Mouse (Mus musculus) CD4-positive, CD25-positive, alpha-beta regulatory T cell, adult 4 months (primary cell): ENCODE measurements around the gene Zfp729b. TPM values are rescaled to one million over a fixed set of nuclear protein-coding genes. Genes with fewer than 3 reads are reported as not detected.

ENCODE experiments used
- ATAC-seq: one replicate; pipeline ENCODE4 v1.8.0; 2017
- polyA plus RNA-seq, 2 experiments: library from polyadenylated mRNA; unstranded; fragments of 100-300 nt; shearing (Covaris generic); gene quantifications; one replicate each; pipeline ENCODE4 v1.2.1; 2017

Gene Zfp729b
- 1 to 10 TPM; 7.5 to 9.8 TPM for polyA plus RNA-seq

- peak; percentile 88 for ATAC-seq
Measured at GRCm38 (mm10) chr13:67609066-67609876, at the start of gene Zfp729b. Gene Zfp729b, minus strand, starts transcription at chr13:67609707.

DNA sequence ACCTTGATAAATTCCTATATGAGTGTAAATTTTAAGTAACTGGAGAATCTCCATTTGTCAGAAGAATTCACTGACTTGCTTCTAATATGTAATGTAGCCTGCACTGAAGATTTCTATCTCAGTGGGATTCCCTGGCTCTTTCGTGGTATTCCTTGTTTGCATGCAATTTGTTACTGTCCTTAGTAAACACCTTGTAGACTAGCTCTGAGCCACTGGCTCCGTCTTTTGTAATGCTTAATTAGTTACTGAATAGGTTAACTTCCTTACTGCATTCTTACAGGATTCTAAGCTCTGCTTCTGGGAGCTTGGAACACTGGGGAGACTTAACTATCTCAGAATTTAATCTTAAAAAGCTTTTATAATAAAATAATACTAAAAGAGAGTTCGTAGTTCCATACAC lies 43.0 kb upstream of the Zfp729b start:
- no peak for ATAC-seq

- ATAC-seq: peak; percentile 99
Measured at GRCm38 (mm10) chr13:67637294-67638007, 27.9 kb upstream of the Zfp729b start, which contains the start of the genes Gm49345 and Zfp729a. Gene Gm49345, minus strand, starts transcription at chr13:67637769. Gene Zfp729a, minus strand, starts transcription at chr13:67637791.

GRCm38 (mm10) chr13:67610108-67610507 lies 601 bp upstream of the Zfp729b start:
- ATAC-seq: peak; percentile 7

DNA sequence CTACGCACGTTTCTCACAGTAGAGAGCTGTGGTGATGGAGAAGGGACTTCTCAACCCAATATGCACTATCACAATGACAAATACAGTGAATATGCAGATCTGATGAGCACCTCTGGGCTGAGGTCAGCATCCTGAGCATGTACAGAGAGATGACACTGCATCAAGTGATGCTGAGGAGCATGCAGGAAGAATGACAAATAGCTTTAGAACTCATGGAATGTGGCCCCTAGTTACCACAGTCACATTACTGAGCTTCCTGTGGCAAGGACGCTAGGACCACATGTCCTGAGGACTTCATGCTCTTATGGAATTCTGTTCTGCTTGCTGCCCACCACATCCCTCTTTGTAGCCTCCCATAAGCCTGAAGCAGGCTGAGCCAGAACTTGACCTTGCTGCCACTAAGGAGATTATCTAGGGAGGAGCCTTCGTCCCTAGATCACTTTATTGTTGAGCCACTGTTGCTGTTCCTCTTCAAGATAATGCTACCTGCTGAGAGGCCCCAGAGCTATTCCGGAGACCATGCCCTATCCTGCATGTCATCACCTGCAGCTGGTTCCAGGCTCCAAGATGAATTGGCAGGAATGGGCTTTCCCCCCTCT lies 36.8 kb downstream of the Zfp729b start:
- no peak for ATAC-seq

DNA sequence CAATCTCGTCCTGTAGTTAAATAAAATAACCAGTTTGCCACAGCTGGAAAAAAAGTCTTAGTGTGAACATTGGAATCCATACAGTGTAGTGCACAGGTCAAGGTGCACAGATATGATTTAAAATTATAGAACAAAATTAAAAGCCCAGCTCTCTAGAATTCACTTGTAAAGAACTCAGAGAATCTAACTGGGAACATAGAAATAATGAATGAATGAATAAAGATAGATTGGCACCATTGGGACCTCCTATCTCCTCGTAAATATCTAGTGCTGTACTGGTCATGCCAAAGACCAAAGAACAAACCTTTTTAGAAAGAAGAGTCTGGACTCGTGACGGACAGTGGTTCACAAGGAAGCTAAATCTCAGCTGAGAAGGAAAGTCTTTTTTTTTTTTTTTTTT lies 55.8 kb downstream of the Zfp729b start, which contains the start of gene Zfp748:
Zfp748 (minus strand) TSS at position 101 of the 400 bp plus-strand sequence.
- no peak for ATAC-seq

- peak; percentile 99 for ATAC-seq
Measured at GRCm38 (mm10) chr13:67552505-67553346, 56.8 kb downstream of the Zfp729b start.

- no peak for ATAC-seq
Measured at GRCm38 (mm10) chr13:67545941-67546340, 63.6 kb downstream of the Zfp729b start.

Other genes with a start within 250 kb of the Zfp729b start
- gene Gm28044, start 249.2 kb downstream of the Zfp729b start, polyA plus RNA-seq: 1 to 10 TPM in 1 of 2 experiments, not detected in 1; 2.0 TPM
- 1 to 10 TPM; 2.4 to 2.7 TPM for gene Zfp953, start 249.1 kb downstream of the Zfp729b start, polyA plus RNA-seq
- 1 to 10 TPM; 1.0 to 1.1 TPM for gene Gm28041, start 234.0 kb downstream of the Zfp729b start, polyA plus RNA-seq
- gene Zfp456, start 233.9 kb downstream of the Zfp729b start, polyA plus RNA-seq: 1 to 10 TPM; 4.2 to 7.7 TPM
- gene Zfp429, start 209.9 kb downstream of the Zfp729b start, polyA plus RNA-seq: 10 to 100 TPM; 21.8 to 24.6 TPM
- 1 to 10 TPM; 2.3 to 2.4 TPM for gene Zfp459, start 188.3 kb downstream of the Zfp729b start, polyA plus RNA-seq
- 10 to 100 TPM; 14.1 to 19.7 TPM for gene Zfp874a, start 158.1 kb downstream of the Zfp729b start, polyA plus RNA-seq
- gene Zfp874b, start 125.4 kb downstream of the Zfp729b start, polyA plus RNA-seq: 10 to 100 TPM; 15.5 TPM
- 10 to 100 TPM; 18.0 to 18.7 TPM for gene Zfp58, start 109.2 kb downstream of the Zfp729b start, polyA plus RNA-seq
- gene Gm26965, start 83.6 kb downstream of the Zfp729b start, polyA plus RNA-seq: 1 to 10 TPM; 1.0 to 2.2 TPM
- 10 to 100 TPM; 53.6 to 54.3 TPM for gene Zfp87, start 83.5 kb downstream of the Zfp729b start, polyA plus RNA-seq
- 10 to 100 TPM; 19.6 TPM for gene Zfp748, start 55.9 kb downstream of the Zfp729b start, polyA plus RNA-seq
- gene Gm49345, start 28.1 kb upstream of the Zfp729b start, polyA plus RNA-seq: 1 to 10 TPM; 5.1 to 5.4 TPM
- 10 to 100 TPM in 1 of 2 experiments, 1 to 10 TPM in 1; 8.0 to 13.1 TPM for gene Zfp729a, start 28.1 kb upstream of the Zfp729b start, polyA plus RNA-seq
- gene Zfp738, start 77.4 kb upstream of the Zfp729b start, polyA plus RNA-seq: 10 to 100 TPM; 18.9 to 21.8 TPM
- gene Zfp65, start 119.5 kb upstream of the Zfp729b start, polyA plus RNA-seq: 1 to 10 TPM; 7.6 TPM
- 10 to 100 TPM; 14.1 to 16.6 TPM for gene Zfp85, start 145.5 kb upstream of the Zfp729b start, polyA plus RNA-seq
- 1 to 10 TPM; 1.5 to 2.9 TPM for gene Zfp493, start 170.0 kb upstream of the Zfp729b start, polyA plus RNA-seq
- 1 to 10 TPM; 6.1 to 8.8 TPM for gene Zfp273, start 204.0 kb upstream of the Zfp729b start, polyA plus RNA-seq
- 1 to 10 TPM in 1 of 2 experiments, not detected in 1; 1.1 TPM for gene Gm10037, start 221.4 kb upstream of the Zfp729b start, polyA plus RNA-seq